Mouse (Mus musculus): ENCODE measurements at regions not wholly inside any gene's neighbourhood (a gene's known extent, or its start where the extent isn't known, plus 50 kb on each side); places are given as distances from the start of the nearest gene placed in this dataset.
A peak's percentile ranks its signal among the peaks of the same experiment; 100 is the strongest.
"Not testable (repeated sequence)": the region's sequence is repeated elsewhere in the genome, so short reads cannot be mapped to it uniquely, and the experiment has no call there.

- Histone ChIP-seq H3K4me1 (no peaks in the 10 kb centered on the region), H3K27ac (no peak overlapping the region), H3K9me3 (no peaks in the 10 kb centered on the region), H3K36me3 (replicated peaks) (no peaks in the 10 kb centered on the region), H3K27me3 (ENCODE audit: poor library complexity, severe bottlenecking) (no peaks in the 10 kb centered on the region), H3K4me3 (no peak overlapping the region)
- DNase-seq (ENCODE audit: extremely low spot score, low spot score), result no peak
- WGBS, result 87% methylated on average over 5 of the region's 5 CpGs
These were observed 246.9 kb upstream of the Ercc4 start for GRCm38 (mm10) chr16:12862561-12862960.

- WGBS, result 88% methylated on average over 5 of the region's 5 CpGs
- not testable (repeated sequence) for H3K4me1 ChIP-seq; H3K27ac ChIP-seq; H3K4me3 ChIP-seq; H3K36me3 ChIP-seq (replicated peaks); H3K27me3 ChIP-seq (ENCODE audit: poor library complexity, severe bottlenecking); DNase-seq (ENCODE audit: extremely low spot score, low spot score); H3K9me3 ChIP-seq
These were observed 231.2 kb upstream of the Ercc4 start for GRCm38 (mm10) chr16:12878326-12878725.

GRCm38 (mm10) chr16:12880011-12880410 is 229.5 kb upstream of the Ercc4 start:
- 89% methylated on average over 8 of the region's 8 CpGs for WGBS
- Histone ChIP-seq H3K27ac (no peak overlapping the region), H3K9me3 (no peaks in the 10 kb centered on the region), H3K4me1 (peaks cover 23% of the 10 kb centered on the region), H3K4me3 (no peak overlapping the region), H3K27me3 (ENCODE audit: poor library complexity, severe bottlenecking) (no peaks in the 10 kb centered on the region), H3K36me3 (replicated peaks) (no peaks in the 10 kb centered on the region)
- no peak for DNase-seq (ENCODE audit: extremely low spot score, low spot score)

- Histone ChIP-seq H3K4me3 (no peak overlapping the region), H3K36me3 (replicated peaks) (no peaks in the 10 kb centered on the region), H3K27ac (no peak overlapping the region), H3K4me1 (peaks cover 28% of the 10 kb centered on the region), H3K27me3 (ENCODE audit: poor library complexity, severe bottlenecking) (no peaks in the 10 kb centered on the region), H3K9me3 (no peaks in the 10 kb centered on the region)
- WGBS, result 91% methylated on average over 7 of the region's 7 CpGs
- DNase-seq (ENCODE audit: extremely low spot score, low spot score), result no peak
These were observed 229.0 kb upstream of the Ercc4 start for GRCm38 (mm10) chr16:12880481-12880880.

GRCm38 (mm10) chr16:12882690-12883089 is 226.8 kb upstream of the Ercc4 start:
- no peak for DNase-seq (ENCODE audit: extremely low spot score, low spot score)

GRCm38 (mm10) chr16:12884556-12884955 is 224.9 kb upstream of the Ercc4 start:
- Histone ChIP-seq H3K4me3 (no peak overlapping the region), H3K27me3 (ENCODE audit: poor library complexity, severe bottlenecking) (no peaks in the 10 kb centered on the region), H3K36me3 (replicated peaks) (no peaks in the 10 kb centered on the region), H3K27ac (peak overlapping the region; percentile 72), H3K4me1 (peaks cover 44% of the 10 kb centered on the region), H3K9me3 (no peaks in the 10 kb centered on the region)
- peak; percentile 16 for DNase-seq (ENCODE audit: extremely low spot score, low spot score)
- under 1% methylated on average over 3 of the region's 3 CpGs for WGBS

More at GRCm38 (mm10) chr16:12882690-12883089, 226.8 kb upstream of the Ercc4 start:
- Histone ChIP-seq H3K9me3 (no peaks in the 10 kb centered on the region), H3K36me3 (replicated peaks) (no peaks in the 10 kb centered on the region), H3K27me3 (ENCODE audit: poor library complexity, severe bottlenecking) (no peaks in the 10 kb centered on the region), H3K4me3 (no peak overlapping the region), H3K27ac (no peak overlapping the region), H3K4me1 (peaks cover 50% of the 10 kb centered on the region)
- WGBS, result 88% methylated on average over 1 of the region's 1 CpGs

GRCm38 (mm10) chr16:12886127-12886526 is 223.4 kb upstream of the Ercc4 start:
- 94% methylated on average over 1 of the region's 1 CpGs for WGBS
- no peak for DNase-seq (ENCODE audit: extremely low spot score, low spot score)
- no peaks in the 10 kb centered on the region for H3K36me3 ChIP-seq (replicated peaks)
- no peak overlapping the region for H3K4me3 ChIP-seq
- no peaks in the 10 kb centered on the region for H3K27me3 ChIP-seq (ENCODE audit: poor library complexity, severe bottlenecking)
- peaks cover 44% of the 10 kb centered on the region for H3K4me1 ChIP-seq
- H3K9me3 ChIP-seq, result no peaks in the 10 kb centered on the region
- peak overlapping the region; percentile 53; the same call in 1 of the 2 replicates for H3K27ac ChIP-seq

- Histone ChIP-seq H3K27me3 (ENCODE audit: poor library complexity, severe bottlenecking) (no peaks in the 10 kb centered on the region), H3K36me3 (replicated peaks) (no peaks in the 10 kb centered on the region), H3K27ac (no peak overlapping the region), H3K4me1 (peaks cover 44% of the 10 kb centered on the region), H3K4me3 (no peak overlapping the region), H3K9me3 (no peaks in the 10 kb centered on the region)
- WGBS, result 75% methylated on average over 2 of the region's 2 CpGs
- DNase-seq (ENCODE audit: extremely low spot score, low spot score), result no peak
These were observed 222.1 kb upstream of the Ercc4 start for GRCm38 (mm10) chr16:12887381-12887780.

- no peaks in the 10 kb centered on the region for H3K9me3 ChIP-seq
- no peaks in the 10 kb centered on the region for H3K36me3 ChIP-seq (replicated peaks)
- no peak overlapping the region for H3K27ac ChIP-seq
- no peaks in the 10 kb centered on the region for H3K27me3 ChIP-seq (ENCODE audit: poor library complexity, severe bottlenecking)
- DNase-seq (ENCODE audit: extremely low spot score, low spot score), result no peak
- no peak overlapping the region for H3K4me3 ChIP-seq
- H3K4me1 ChIP-seq, result peaks cover 27% of the 10 kb centered on the region
- WGBS, result 97% methylated on average over 1 of the region's 1 CpGs
These were observed 219.4 kb upstream of the Ercc4 start for GRCm38 (mm10) chr16:12890094-12890493.

GRCm38 (mm10) chr16:12890545-12890944 is 218.9 kb upstream of the Ercc4 start:
- Histone ChIP-seq H3K27ac (no peak overlapping the region), H3K4me1 (peaks cover 23% of the 10 kb centered on the region), H3K9me3 (no peaks in the 10 kb centered on the region), H3K36me3 (replicated peaks) (no peaks in the 10 kb centered on the region), H3K27me3 (ENCODE audit: poor library complexity, severe bottlenecking) (no peaks in the 10 kb centered on the region), H3K4me3 (no peak overlapping the region)
- WGBS, result 80% methylated on average over 3 of the region's 3 CpGs
- no peak for DNase-seq (ENCODE audit: extremely low spot score, low spot score)

GRCm38 (mm10) chr16:12892658-12893305 is 216.7 kb upstream of the Ercc4 start:
- no peak overlapping the region for H3K4me3 ChIP-seq
- 84% methylated on average over 7 of the region's 7 CpGs for WGBS
- no peaks in the 10 kb centered on the region for H3K9me3 ChIP-seq
- no peaks in the 10 kb centered on the region for H3K36me3 ChIP-seq (replicated peaks)
- no peak overlapping the region for H3K27ac ChIP-seq
- 0 out of 2 replicates have a peak, but pooled peaks cover under 1% of the 10 kb centered on the region for H3K4me1 ChIP-seq
- no peak for DNase-seq (ENCODE audit: extremely low spot score, low spot score)
- H3K27me3 ChIP-seq (ENCODE audit: poor library complexity, severe bottlenecking), result no peaks in the 10 kb centered on the region

GRCm38 (mm10) chr16:12897267-12897666 is 212.2 kb upstream of the Ercc4 start:
- Histone ChIP-seq H3K36me3 (replicated peaks) (no peaks in the 10 kb centered on the region), H3K4me3 (no peak overlapping the region), H3K4me1 (peaks cover 18% of the 10 kb centered on the region), H3K27ac (no peak overlapping the region), H3K9me3 (peaks cover 6% of the 10 kb centered on the region), H3K27me3 (ENCODE audit: poor library complexity, severe bottlenecking) (no peaks in the 10 kb centered on the region)
- WGBS, result 83% methylated on average over 1 of the region's 1 CpGs
- DNase-seq (ENCODE audit: extremely low spot score, low spot score), result no peak

- 90% methylated on average over 8 of the region's 8 CpGs for WGBS
- peaks cover 20% of the 10 kb centered on the region for H3K4me1 ChIP-seq
These were observed 208.8 kb upstream of the Ercc4 start for GRCm38 (mm10) chr16:12900670-12901069.

More at GRCm38 (mm10) chr16:12900670-12901069, 208.8 kb upstream of the Ercc4 start:
- no peaks in the 10 kb centered on the region for H3K36me3 ChIP-seq (replicated peaks)
- H3K4me3 ChIP-seq, result no peak overlapping the region
- peaks cover 6% of the 10 kb centered on the region for H3K9me3 ChIP-seq
- no peak overlapping the region for H3K27ac ChIP-seq
- DNase-seq (ENCODE audit: extremely low spot score, low spot score), result no peak
- no peaks in the 10 kb centered on the region for H3K27me3 ChIP-seq (ENCODE audit: poor library complexity, severe bottlenecking)

Data from forebrain, embryonic 10.5 days (tissue).